Mouse (Mus musculus) kidney, adult 2 months (tissue): ENCODE measurements around the gene Atp2b1. TPM values are rescaled to one million over a fixed set of nuclear protein-coding genes. Genes with fewer than 3 reads are reported as not detected.

Experiments used
- DNase-seq: peaks from one replicate; pipeline ENCODE4 v3.0.0; 2021
- H3K27ac ChIP-seq: fragments of 200-500 bp; 2 replicates; pipeline ENCODE4 v1.5.1; 2012; ENCODE audit warnings: low read depth, low read length, control low read depth, inconsistent platforms; ENCODE audit not compliant: insufficient read depth
- H3K27me3 ChIP-seq: fragments of 200-500 bp; replicated peaks from 2 replicates; pipeline ENCODE4 v1.6.1; 2012; ENCODE audit warnings: mild to moderate bottlenecking, moderate library complexity, low read length, inconsistent platforms; ENCODE audit not compliant: control insufficient read depth, insufficient read depth
- H3K36me3 ChIP-seq: fragments of 200-500 bp; 2 replicates; pipeline ENCODE4 v1.6.1; 2012; ENCODE audit warnings: mild to moderate bottlenecking, moderate library complexity, low read length, inconsistent platforms; ENCODE audit not compliant: control insufficient read depth, insufficient read depth
- H3K4me1 ChIP-seq: fragments of 200-500 bp; 2 replicates; pipeline ENCODE4 v1.6.1; 2011; ENCODE audit warnings: low read length; ENCODE audit not compliant: control insufficient read depth, insufficient read depth
- H3K4me3 ChIP-seq: fragments of 200-500 bp; 2 replicates; pipeline ENCODE4 v1.5.1; 2011; ENCODE audit warnings: mild to moderate bottlenecking, low read depth, low read length, control low read depth; ENCODE audit not compliant: insufficient read depth
- CTCF ChIP-seq: fragments of 200-500 bp; conservative IDR thresholded peaks from 2 replicates; pipeline ENCODE4 v1.5.1; 2011; ENCODE audit warnings: low read depth, mild to moderate bottlenecking, control low read depth, low read length, moderate library complexity, mixed read lengths; ENCODE audit not compliant: insufficient read depth, insufficient read length
- POLR2A ChIP-seq: fragments of 200-500 bp; IDR thresholded peaks from one replicate; pipeline ENCODE4 v1.6.1; 2011; ENCODE audit warnings: low read depth, low read length, control low read depth
- WGBS: fragments of 180-500 bp; shearing (Covaris S2); methylation state at CpG from one replicate; pipeline ENCODE4 v1.1.7; 2018; 5-methylcytosine and 5-hydroxymethylcytosine counted together
- polyA plus RNA-seq: library from polyadenylated mRNA; depleted of rRNA; stranded (reverse); fragments of >200 nt; gene quantifications from 2 replicates; pipeline ENCODE4 v1.2.3, GENCODE M21; 2012

Atp2b1 gene
- polyA plus RNA-seq, 1 experiment = 13.3 TPM

GRCm38 (mm10) chr10:98974645-98975044, 60.4 kb downstream of the Atp2b1 start:
- no peaks in the 10 kb centered on the region for H3K36me3 ChIP-seq
- H3K27ac ChIP-seq = no peak overlapping the region
- no peak overlapping the region for H3K4me3 ChIP-seq
- TF ChIP-seq CTCF (no peak), POLR2A (no peak)
- WGBS = 63% methylated on average over 3 of the region's 3 CpGs
- H3K4me1 ChIP-seq = peaks cover 16% of the 10 kb centered on the region
- H3K27me3 ChIP-seq = no peaks in the 10 kb centered on the region
- DNase-seq = no peak

GRCm38 (mm10) chr10:98975611-98976010, 61.4 kb downstream of the Atp2b1 start:
- Histone ChIP-seq H3K27me3 (no peaks in the 10 kb centered on the region), H3K4me3 (no peak overlapping the region), H3K4me1 (peaks cover 16% of the 10 kb centered on the region), H3K27ac (no peak overlapping the region), H3K36me3 (no peaks in the 10 kb centered on the region)
- 72% methylated on average over 6 of the region's 6 CpGs for WGBS
- DNase-seq = no peak
- no peak for TF ChIP-seq CTCF
- TF ChIP-seq POLR2A = no peak

- TF ChIP-seq CTCF (no peak), POLR2A (no peak)
- Histone ChIP-seq H3K36me3 (no peaks in the 10 kb centered on the region; the same call in 1 of the 2 replicates), H3K27me3 (no peaks in the 10 kb centered on the region), H3K27ac (no peak overlapping the region), H3K4me1 (peaks cover 16% of the 10 kb centered on the region), H3K4me3 (no peak overlapping the region)
- no peak for DNase-seq
- WGBS = 44% methylated on average over 6 of the region's 6 CpGs
Measured at GRCm38 (mm10) chr10:98976877-98977494, 62.8 kb downstream of the Atp2b1 start.

- Histone ChIP-seq H3K27me3 (no peaks in the 10 kb centered on the region), H3K4me1 (peaks cover 14% of the 10 kb centered on the region; the same call in 1 of the 2 replicates), H3K27ac (no peak overlapping the region), H3K4me3 (no peak overlapping the region), H3K36me3 (no peaks in the 10 kb centered on the region; the same call in 1 of the 2 replicates)
- DNase-seq = no peak
- WGBS = 80% methylated on average over 6 of the region's 6 CpGs
- no peak for TF ChIP-seq CTCF
- TF ChIP-seq POLR2A = no peak
Measured at GRCm38 (mm10) chr10:98978766-98979165, 64.6 kb downstream of the Atp2b1 start.

- TF ChIP-seq CTCF = no peak
- no peak for TF ChIP-seq POLR2A
- no peaks in the 10 kb centered on the region for H3K27me3 ChIP-seq
- no peak overlapping the region for H3K4me3 ChIP-seq
- WGBS = 85% methylated on average over 7 of the region's 7 CpGs
- DNase-seq = no peak
- peaks cover 14% of the 10 kb centered on the region; the same call in 1 of the 2 replicates for H3K4me1 ChIP-seq
- no peaks in the 10 kb centered on the region; the same call in 1 of the 2 replicates for H3K36me3 ChIP-seq
- no peak overlapping the region for H3K27ac ChIP-seq
Measured at GRCm38 (mm10) chr10:98979296-98979695, 65.1 kb downstream of the Atp2b1 start.

GRCm38 (mm10) chr10:98979951-98980350, 65.7 kb downstream of the Atp2b1 start:
- no peak for TF ChIP-seq CTCF
- TF ChIP-seq POLR2A = no peak
- Histone ChIP-seq H3K27me3 (no peaks in the 10 kb centered on the region), H3K36me3 (no peaks in the 10 kb centered on the region; the same call in 1 of the 2 replicates), H3K4me1 (peaks cover 14% of the 10 kb centered on the region; the same call in 1 of the 2 replicates), H3K27ac (no peak overlapping the region), H3K4me3 (no peak overlapping the region)
- WGBS = 86% methylated on average over 8 of the region's 8 CpGs
- DNase-seq = no peak

GRCm38 (mm10) chr10:98991964-98992363, 77.8 kb downstream of the Atp2b1 start:
- WGBS = 90% methylated on average over 3 of the region's 3 CpGs
- Histone ChIP-seq H3K4me1 (no peaks in the 10 kb centered on the region), H3K27ac (no peak overlapping the region), H3K4me3 (no peak overlapping the region), H3K27me3 (no peaks in the 10 kb centered on the region), H3K36me3 (peaks cover 4% of the 10 kb centered on the region; the same call in 1 of the 2 replicates)
- no peak for DNase-seq
- TF ChIP-seq POLR2A (no peak), CTCF (no peak)
